Mouse (Mus musculus) CD8-positive naive resting alpha-beta T cell, adult 2 months (primary cell): ENCODE results near the gene Thbs3.
A peak's percentile ranks its signal among the peaks of the same experiment; 100 is the strongest.

Experiments
- DNase-seq, 2 experiments: peaks; one replicate each; pipeline ENCODE4 v3.0.0; 2022; ENCODE audit warnings: low read depth in 2 of 2, low spot score in 2 of 2

The Thbs3 gene

DNA sequence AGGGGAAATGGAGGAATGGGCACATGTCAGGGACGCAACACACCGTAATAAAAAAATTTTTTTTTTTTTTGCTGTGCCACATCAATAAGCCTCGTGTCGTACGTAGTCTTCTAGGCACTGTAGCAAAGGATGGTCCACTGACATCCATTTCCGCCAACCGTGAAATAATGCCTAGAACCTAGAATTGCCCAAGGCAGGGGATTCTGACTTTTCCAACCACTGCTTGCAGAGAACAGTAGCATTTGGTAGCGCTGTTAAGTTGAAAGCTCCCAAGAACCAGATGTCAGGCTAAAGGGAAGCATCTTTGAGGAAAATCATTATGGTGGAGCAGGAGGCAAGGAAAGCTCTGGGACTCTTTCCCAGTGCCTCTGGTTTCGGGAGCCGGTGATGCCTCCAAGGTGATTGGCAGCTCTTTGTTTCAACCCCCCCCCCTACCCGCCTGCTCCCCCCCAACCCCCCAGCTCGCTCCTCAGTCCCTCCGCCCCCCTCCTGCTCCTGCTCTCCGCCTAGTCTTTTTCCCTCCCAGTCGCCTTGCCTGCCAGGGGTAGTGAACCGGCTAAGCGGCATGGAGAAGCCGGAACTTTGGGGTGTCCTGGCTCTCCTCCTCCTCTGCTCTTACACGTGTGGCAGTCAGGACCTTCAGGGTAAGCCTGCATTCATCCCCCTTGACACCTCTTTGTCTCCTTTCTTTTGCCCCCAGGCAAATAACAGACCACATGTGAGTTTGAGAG is at the start of gene Thbs3:
Thbs3 (plus strand) TSS at position 500 of the 731 bp plus-strand sequence.
- peak in 1 of 2 experiments; percentile 13 for DNase-seq

DNA sequence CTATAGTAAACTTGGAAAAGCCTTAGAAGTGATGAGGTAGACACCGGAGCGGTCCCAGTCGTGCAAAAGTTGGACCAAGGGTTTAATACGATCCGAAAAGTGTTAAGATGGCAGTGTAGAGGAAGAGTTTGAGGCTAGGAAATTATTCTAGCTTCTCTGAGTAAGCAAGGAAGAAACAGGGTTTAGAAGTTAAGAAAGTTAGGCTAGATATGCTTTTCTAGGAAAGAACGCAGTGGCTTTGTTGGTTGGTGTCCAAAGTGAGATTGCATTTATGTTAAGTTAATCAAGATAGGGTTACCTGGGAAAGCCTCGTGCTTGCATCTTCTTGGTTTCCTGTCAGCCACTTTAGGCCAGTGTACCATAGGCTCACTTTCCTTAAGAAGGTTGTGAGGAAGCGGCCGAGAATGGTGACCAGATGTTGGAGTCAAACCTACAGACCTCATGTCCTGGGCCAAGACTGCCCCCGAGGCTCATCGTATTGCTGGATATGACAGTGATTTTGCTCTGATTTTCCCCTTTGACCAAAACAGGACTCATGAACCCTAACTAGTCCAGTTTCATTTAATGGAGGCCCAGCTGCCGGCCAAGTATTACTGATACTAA is 49.6 kb upstream of the Thbs3 start:
- DNase-seq: no peak

DNA sequence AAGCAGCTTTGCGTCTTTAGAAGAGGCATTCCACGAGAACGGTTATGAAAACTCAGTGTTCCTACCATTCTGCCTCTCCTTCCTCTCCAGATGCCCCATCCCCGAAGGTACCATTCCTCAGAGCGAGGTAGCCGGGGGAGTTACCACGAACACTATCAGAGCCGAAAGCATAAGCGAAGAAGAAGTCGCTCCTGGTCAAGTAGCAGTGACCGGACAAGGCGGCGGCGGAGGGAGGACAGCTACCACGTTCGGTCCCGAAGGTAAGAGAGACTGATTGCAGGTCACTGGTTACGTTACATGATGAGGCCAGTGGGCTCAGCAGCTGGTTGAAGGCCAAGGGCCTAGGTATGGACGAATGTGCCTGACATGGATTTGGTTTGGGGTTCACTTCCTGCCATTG is 48.0 kb upstream of the Thbs3 start:
- no peak for DNase-seq

DNA sequence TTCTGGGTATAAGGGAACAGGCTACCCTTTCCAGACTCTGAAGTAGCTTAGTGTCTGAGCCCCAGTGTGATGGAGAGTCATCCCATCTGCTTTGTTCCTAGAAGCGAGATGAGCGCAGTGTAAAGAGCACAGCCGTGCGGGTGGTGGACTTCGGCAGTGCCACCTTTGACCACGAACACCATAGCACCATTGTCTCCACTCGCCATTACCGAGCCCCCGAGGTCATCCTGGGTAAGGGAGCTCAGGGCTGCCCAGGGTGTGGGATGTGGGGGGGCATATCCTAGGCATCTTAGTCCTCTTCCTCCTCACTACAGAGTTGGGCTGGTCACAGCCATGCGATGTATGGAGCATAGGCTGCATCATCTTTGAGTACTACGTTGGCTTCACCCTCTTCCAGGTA is 40.1 kb upstream of the Thbs3 start:
- DNase-seq: no peak

DNA sequence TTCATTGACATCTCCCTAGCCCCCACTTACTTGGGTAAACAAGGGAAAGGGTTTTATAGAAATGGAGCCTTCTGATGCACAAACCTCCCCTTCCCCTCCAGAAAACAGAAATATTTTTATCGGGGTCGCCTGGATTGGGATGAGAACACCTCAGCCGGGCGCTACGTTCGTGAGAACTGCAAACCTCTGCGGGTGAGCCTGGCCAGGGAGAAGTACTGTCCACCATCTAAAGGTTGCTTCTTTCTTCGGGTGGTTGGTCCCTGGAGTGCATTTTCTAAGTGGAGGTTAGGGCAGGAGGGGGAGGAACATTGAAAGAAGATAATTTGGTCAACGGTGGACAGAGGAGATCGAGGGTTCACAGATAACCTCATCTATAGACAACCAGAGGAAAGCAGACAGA is 39.4 kb upstream of the Thbs3 start:
- no peak for DNase-seq

DNA sequence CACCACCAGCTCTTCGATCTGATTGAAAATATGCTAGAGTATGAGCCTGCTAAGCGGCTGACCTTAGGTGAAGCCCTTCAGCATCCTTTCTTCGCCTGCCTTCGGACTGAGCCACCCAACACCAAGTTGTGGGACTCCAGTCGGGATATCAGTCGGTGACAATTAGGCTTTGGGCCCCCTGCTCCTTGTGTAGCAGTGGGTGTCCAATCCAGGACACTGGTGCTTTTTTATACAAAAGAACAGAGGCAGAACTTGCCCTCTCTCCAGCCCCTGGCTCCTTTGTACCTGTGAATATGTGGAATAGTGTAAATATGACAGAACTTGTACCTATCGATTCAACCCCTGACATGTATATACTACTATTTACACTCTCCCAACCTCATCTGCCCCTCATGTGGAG is 38.6 kb upstream of the Thbs3 start:
- DNase-seq: no peak

DNA sequence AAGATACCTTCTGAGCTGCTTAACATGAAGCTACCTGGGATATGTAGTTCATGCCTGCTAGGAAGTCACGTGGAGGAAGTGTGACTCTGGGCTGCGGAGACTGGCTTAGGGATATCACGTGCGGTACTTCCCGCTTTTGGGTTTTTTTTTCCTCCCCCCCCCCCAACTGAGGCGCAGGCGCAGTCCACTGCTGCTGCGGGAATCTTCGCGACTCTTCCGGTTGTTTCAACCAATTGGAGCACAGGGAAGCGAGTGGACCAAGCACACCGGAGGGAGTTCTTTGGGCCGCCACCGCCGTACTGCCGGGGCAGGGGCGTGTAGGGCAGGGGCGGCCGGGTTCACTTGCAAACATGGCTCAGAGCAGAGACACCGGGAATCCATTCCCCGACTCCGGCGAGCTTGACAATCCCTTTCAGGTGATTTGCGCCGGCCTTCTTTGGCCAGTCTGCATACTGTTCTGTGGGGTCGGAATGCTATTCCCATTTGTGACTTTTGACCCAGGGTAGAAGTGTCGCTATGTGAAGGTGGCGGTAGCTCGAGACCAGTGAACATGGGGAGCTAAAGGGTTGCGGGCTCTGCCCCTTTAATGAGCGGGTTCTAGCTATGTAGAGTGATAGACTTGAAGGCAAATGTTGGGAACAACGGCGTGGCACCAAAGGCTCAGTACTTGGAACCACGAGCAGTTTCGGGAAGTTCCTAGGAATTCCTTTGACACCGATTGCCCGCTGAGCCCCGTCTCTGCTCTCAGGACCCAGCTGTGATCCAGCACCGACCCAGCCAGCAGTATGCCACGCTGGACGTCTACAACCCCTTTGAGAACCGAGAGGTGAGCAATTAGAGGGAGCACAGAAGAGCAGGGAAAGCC is 37.5 kb upstream of the Thbs3 start, which contains the start of gene Scamp3:
Scamp3 (plus strand) TSS at position 232 of the 865 bp plus-strand sequence.
- peak; percentile 72 to 76 for DNase-seq

DNA sequence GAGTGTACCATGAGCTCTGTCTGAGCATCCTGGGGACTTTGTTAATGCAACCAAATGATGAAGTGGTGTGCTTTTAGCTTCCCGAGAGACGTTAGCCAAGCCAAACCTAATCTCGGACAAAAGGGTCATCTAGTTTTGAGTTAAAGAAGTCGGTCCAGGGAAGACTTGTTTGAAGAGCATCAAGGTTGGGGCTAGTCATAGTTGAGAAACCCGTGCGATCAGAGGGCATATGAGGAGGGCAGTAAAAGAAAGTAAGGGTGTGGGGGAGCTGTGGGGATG is 36.9 kb upstream of the Thbs3 start:
- no peak for DNase-seq

DNA sequence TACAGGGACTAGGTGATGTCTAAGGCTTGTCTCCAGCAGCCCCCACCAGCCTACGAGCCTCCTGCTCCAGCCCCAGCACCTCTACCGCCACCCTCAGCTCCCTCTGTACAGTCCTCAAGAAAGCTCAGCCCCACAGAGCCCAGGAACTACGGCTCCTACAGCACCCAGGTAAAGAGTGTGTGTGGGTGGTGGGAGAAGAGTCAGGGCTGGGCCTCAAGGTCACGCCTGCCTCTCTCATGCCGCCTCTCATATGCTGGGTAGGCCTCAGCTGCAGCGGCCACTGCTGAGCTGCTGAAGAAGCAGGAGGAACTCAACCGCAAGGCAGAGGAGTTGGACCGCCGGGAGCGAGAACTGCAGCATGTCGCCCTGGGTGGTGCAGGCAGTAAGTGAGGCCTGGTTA is 35.9 kb upstream of the Thbs3 start:
- DNase-seq: no peak

DNA sequence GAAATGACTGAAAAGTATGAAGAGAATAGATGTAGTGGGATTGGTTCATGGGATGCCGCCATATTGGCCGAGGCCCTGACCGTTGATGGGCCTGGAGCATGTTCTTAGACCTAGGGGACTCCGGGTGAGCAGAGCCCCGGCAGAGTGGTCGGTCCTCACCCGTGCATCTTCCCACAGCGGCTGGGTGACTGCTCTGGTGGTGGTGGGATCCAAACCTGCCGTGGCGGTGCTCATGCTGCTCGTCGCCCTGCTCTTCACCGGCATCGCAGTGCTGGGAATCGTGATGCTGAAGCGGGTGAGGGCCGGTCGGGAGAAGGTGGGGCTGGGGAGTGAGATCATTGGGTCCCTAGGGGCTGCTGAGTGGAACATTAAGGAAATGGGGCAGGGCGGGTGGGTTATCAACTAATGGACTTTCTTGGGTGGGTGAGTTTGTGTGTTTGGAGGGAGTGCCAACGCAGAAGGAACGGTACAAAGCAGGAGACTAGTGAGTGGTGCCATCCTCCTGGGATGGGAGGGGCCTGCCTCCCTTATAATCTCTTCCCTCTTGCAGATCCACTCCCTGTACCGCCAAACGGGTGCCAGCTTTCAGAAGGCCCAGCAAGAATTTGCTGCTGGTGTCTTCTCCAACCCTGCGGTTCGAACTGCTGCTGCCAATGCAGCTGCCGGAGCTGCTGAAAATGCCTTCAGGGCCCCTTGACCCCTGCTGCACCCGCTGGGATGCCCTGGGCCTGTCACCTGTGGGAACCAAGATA is 33.1 kb upstream of the Thbs3 start:
- DNase-seq: no peak

DNA sequence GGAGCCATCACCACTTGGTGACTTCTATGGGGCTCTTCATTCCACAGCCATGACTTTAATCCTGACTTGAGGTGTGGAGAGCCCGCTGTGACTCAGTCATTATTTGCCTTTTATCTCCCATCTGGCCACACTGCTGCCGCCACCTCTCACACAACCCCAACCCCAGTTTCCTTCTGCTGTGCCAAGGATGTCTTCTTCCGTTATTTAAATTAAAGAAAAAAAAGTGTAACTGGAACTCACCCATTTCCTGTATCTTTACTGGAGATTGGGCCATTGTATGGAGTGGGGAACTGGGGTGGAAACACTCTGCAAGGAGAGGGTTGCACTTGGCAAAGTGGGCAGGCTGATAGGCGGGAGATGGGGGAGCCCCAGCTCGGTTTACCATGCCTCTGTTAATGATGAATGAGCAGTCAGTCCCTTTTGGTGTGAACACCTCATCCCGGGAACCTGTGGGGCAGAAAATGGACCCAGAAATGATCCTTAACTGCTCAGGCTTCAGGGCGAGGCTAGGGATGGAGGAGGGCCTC is 32.4 kb upstream of the Thbs3 start:
- DNase-seq: no peak

DNA sequence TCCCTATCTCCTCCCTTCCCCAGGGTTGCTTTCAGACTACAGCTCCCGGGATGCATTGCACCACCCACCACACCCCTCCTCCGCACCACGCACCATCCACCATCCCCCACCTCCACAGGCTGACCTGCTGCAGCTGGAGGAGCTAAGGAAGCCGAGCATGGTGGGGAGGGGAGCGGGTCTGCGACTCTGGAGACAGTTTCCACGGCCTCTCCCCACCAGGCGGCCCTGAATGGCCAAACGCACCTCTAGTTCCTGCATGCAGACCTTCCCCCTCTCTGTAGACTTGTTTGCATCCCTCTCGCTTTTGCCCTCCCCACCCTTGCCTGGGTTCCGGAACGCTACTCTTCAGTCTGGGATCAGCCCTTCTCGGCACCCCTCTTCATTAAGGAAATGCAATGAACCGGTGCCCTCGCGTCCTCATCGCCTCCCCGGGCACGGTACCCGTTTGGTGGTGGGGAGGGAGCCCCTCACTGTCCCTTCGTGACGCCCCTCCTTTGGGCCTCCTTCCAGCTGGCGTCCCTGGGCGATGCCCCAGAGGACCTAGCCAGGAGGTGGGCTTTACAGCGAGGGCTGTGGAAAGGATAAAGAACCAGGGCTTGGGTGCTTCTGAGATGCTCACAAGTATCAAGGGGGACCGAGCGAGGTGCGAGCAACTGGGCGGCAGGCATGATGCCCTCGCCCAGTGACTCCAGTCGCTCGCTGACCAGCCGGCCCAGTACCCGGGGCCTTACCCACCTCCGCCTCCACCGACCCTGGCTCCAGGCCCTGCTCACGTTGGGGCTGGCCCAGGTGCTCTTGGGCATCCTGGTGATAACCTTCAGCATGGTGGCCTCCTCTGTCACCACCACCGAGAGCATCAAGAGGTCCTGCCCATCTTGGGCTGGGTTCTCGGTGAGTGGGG is 31.7 kb upstream of the Thbs3 start, which contains the start of gene Fam189b:
Fam189b (plus strand) TSS at position 86 of the 901 bp plus-strand sequence.
- peak in 1 of 2 experiments; percentile 38 for DNase-seq

DNA sequence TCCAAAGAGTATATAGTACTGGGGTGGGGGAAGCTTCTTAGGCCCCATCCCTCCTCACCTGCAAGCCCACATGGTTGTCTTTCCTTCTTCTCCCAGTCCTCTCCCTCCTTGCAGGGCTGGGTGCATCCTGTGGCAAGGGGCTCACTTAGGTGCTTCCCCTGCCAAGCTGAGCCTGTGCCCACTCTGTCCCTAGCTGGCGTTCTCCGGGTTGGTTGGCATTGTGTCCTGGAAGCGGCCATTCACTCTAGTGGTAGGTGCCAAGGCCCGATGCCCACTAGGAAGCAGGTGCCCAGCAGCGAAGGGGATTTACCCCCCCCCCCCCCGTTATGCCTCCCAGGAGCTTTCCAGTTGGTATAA is 31.0 kb upstream of the Thbs3 start:
- no peak for DNase-seq

DNA sequence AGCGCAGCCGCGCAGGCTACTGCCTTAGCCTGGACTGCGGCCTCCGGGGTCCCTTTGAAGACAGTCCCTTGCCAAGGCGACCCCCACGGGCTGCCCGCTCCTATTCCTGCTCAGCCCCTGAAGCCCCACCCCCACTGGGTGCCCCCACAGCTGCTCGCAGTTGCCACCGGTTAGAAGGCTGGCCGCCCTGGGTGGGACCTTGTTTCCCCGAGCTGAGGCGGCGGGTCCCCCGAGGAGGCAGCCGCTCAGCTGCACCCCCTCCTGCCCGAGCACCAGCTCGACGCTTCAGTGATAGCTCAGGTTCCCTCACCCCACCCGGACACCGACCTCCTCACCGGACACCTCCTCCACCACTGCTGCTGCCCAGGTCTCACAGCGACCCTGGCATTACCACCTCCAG is 27.8 kb upstream of the Thbs3 start:
- no peak for DNase-seq

DNA sequence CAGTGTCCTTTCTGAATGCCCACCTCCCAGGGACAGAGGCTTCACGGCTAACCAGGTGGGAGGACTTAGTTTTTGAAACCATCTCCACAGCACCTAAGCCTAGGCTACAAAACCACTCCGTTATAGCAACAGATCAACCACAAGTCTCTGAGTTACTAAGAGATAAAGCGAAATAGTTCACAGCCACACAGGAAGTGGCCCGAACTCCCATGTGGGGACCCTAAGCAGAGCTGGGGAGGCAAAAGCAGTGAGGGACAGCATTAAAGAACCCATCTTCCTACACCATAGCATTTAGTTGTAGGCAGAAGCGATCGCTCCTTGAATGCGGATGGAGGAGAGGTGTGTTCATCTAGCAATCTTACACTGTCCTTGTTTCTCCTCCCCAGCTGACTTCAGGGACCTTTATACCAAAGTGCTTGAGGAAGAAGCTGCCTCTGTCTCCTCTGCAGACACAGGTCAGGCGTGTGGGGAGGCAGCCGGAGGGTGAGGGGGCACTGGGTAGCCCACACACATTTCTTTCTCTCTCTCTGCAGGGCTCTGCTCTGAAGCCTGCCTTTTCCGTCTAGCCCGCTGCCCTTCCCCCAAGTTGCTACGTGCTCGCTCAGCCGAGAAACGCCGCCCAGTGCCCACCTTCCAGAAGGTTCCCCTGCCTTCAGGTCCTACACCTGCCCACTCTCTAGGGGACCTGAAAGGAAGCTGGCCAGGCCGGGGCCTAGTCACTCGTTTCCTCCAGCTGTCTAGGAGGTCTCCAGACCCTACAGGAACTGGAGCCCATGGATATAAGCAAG is 27.1 kb upstream of the Thbs3 start:
- DNase-seq: peak; percentile 35 to 39

DNA sequence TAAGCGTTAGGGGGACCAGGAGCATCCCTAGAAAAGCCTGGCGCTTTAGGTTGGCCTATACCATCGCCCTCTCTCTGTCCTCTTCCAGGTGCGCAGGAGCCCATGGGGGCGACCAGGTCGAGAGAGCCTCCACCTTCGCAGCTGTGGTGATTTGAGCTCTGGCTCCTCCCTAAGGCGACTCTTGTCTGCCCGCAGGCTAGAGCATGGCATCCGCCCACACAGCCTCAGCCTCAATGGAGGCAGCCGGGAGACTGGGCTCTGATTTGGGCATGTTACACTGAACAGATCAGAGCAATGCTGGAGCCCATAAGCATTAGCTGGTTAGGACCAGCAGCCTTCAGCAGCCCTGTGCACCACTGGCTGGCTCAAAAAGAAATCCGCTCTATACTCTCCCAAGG is 26.5 kb upstream of the Thbs3 start:
- peak in 1 of 2 experiments; percentile 33 for DNase-seq

DNA sequence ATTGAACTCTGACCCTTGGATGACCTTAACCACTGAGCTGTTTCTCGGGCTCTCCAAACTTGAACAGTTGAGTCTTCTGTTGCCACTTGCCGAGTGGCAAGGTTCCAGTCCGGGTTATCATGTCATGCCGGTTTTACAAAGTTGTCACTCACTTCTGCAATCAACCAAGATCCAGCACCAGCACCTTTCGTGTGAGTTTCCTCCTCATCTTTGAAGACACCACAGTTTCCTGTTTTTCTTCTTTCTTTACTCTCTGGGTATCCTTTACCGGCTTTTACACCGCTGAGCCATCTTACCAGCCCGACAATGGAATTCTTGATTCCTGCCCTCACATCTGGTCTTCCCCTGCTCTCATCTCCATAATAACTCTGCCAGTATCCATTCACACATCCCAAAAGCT is 24.5 kb upstream of the Thbs3 start:
- peak; percentile 47 to 68 for DNase-seq

DNA sequence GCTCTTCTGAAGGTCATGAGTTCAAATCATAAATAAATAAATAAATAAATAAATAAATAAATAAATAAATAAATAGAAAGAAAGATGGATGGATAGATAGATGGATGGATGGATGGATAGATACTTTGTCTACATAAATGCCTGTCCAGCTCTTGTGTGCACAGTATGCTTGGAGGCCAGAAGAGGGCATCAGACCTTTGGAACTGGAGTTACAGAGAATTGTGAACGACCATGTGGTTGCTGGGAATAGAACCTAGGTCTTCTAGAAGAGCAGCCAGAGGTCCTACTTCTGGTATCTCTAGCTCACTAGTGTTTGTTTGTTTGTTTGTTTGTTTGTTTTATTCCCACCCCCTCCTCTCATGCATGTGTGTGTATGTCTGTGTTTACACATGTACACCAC is 21.6 kb upstream of the Thbs3 start:
- DNase-seq: no peak

DNA sequence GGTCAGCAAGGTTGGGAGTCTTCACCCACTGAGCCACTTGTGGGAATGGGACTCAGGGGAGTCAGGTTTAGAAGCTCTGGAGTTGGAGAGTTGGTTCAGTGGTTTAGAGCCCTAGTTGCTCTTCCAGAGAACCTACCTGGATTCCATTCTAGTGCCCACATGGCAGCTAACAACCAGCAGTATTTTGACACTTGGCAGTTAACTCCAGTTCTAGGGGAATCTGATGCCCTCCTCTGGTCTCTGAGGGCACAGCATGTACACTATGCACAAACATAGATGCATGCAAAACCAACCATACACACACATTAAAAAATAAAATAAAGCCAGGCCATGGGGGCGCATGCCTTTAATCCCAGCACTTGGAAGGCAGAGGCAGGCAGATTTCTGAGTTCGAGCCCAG is 21.1 kb upstream of the Thbs3 start:
- peak; percentile 53 to 77 for DNase-seq
